Mouse (Mus musculus): ENCODE data around the gene Fras1.

Fras1 gene

GRCm38 (mm10) chr5:96675676-96676075 is 301.9 kb downstream of the Fras1 start:
- DNase-seq (ENCODE audit: extremely low spot score, low spot score), result no peak

GRCm38 (mm10) chr5:96677498-96677897 is 303.7 kb downstream of the Fras1 start:
- no peak for DNase-seq (ENCODE audit: extremely low spot score, low spot score)

- no peak for DNase-seq (ENCODE audit: extremely low spot score, low spot score)
These were observed 307.3 kb downstream of the Fras1 start for GRCm38 (mm10) chr5:96681085-96681484.

DNA sequence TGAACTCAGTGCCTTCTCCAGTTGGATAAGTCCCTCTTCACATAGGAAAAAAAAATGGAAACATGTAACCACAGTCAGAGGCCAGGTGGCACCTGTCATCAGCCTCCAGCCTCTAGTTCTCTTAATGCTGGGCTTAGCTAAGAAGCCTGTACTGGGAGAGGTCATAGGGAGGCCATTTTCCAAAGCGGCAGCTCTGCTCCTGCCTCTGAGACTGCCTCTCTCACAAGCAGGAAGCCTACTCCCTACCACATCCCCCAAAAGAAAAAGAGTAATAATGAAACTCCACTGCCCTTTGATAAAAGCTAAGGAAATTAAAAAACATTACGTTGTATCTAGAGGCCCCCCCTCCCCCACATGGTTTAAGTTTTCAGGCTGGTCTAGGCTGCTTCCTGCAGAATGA is 309.0 kb downstream of the Fras1 start:
- no peak for DNase-seq (ENCODE audit: extremely low spot score, low spot score)

- DNase-seq (ENCODE audit: extremely low spot score, low spot score), result no peak
These were observed 315.1 kb downstream of the Fras1 start for GRCm38 (mm10) chr5:96688885-96689284.

DNA sequence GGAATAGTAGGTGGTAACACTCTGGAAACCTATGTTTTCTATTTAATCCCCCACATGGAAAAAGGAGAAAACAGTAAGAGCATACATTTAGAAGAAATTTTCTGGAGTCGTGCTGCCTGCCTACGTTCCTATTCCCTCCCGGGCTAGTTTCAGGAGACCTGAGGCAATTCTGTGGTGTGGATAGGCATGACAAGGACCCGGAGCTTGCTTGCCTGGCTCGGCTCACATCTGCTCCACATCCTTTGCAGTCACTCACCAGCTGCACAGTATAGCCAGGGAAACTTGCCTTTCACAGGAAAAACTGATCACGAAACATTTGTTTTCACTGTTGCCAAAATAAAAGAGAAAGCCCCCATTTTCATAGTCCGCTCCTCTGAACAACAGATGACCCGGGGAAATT is 325.2 kb downstream of the Fras1 start:
- no peak for DNase-seq (ENCODE audit: extremely low spot score, low spot score)

DNA sequence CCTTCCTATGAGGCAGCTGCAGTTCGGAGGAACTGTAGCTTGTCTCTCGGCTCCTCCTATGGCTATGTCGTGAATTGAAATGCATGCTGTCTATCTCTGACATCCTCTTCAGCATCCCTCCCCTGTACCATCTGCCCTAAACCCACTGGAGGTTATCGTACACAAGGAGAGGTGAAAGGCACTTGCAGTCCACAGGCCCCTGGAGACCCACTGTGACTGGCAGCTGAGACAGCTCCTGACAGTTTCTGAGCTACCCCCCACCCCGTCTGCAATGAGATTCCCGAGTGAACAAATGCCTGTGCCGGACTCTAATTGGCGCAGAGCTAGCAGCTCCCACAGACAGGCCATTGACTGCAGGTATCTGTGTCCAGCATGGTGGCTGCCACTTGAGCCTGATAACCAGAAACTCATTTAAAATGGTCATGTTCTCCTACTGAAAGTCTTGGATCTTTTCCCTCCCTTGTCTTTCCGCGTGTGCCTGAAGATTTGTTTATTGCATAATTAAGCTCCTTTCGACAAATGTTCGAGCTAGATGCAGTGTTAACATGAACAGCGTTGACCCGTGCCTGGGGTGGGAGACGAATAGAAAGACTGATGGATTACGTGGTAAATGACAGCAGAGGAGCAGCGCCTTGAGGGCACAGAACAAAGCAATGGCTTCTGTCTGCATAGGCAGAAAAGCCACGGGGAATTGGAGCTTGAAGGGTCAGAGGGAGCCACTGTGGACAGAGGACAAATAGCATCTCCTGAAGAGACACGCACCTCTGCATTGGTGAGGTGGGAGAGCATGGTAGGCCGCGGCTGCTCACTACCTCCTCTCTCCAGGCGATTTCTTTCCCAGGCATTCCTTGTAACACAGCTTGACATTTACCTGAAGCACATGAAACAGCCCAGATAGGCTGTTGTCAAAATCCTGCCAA is 329.2 kb downstream of the Fras1 start:
- DNase-seq (ENCODE audit: extremely low spot score, low spot score), result no peak

GRCm38 (mm10) chr5:96708515-96708914 is 334.8 kb downstream of the Fras1 start:
- DNase-seq (ENCODE audit: extremely low spot score, low spot score), result no peak

- DNase-seq (ENCODE audit: extremely low spot score, low spot score), result peak; percentile 18
These were observed 338.4 kb downstream of the Fras1 start for GRCm38 (mm10) chr5:96712089-96712684.

- DNase-seq (ENCODE audit: extremely low spot score, low spot score), result no peak
These were observed 339.0 kb downstream of the Fras1 start for GRCm38 (mm10) chr5:96712799-96713198.

DNA sequence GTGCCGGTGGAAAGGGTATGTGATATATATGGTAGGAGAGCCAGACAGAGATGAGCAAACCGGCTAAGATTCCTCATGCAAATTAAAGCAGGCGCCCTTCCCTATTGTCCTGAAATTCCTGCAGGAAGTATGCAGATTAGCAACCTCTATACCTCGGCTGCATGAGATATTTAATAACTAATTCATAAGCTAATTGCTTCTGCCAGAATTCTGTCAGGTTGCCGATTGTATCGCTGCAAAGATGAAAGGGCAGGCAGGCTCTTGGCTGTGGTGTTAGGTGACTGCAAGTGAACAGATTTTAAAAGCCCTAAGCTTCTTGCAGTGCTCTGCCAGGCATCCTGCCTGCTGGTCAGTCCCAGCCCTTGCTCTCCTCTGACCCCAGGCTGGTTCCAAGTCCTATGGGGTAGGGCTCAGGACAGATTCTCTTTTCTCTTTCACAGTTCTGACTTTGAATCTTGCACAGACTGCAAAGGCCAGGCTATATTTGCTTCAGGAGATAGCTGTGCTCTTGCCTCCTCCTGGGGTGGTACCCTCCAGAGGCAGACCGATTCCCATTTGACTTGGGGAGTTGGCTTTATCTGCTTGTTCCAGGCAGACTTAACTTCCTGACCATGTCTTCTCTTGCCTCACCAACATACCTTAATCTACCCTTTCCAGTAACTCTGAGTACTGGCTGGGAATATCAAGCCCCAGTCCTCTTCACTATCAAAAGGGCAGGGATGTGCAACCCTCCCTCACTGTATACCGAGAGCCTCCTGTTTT is 342.7 kb downstream of the Fras1 start:
- no peak for DNase-seq (ENCODE audit: extremely low spot score, low spot score)

- no peak for DNase-seq (ENCODE audit: extremely low spot score, low spot score)
These were observed 343.9 kb downstream of the Fras1 start for GRCm38 (mm10) chr5:96717690-96718089.

- DNase-seq (ENCODE audit: extremely low spot score, low spot score), result no peak
These were observed 344.8 kb downstream of the Fras1 start for GRCm38 (mm10) chr5:96718601-96719000.

DNA sequence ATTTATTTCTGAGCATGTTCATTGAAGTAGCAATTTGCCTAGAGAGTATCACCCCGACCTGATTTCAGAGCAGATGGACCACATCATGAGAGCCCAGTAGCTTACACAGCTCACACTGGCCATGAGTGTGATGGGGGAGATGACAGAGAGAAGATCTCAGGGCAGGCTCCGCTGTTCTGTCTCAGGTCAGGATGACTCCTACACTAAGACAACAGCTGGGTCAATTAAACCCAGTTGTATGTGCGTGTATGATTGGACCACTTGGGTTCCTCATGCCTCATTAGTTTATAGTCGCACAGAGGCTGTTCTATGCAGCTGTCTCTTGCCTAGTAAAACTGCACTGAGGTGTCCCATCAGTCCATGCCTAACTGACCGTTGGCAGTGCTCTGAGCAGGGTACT is 345.5 kb downstream of the Fras1 start:
- DNase-seq (ENCODE audit: extremely low spot score, low spot score), result no peak

DNA sequence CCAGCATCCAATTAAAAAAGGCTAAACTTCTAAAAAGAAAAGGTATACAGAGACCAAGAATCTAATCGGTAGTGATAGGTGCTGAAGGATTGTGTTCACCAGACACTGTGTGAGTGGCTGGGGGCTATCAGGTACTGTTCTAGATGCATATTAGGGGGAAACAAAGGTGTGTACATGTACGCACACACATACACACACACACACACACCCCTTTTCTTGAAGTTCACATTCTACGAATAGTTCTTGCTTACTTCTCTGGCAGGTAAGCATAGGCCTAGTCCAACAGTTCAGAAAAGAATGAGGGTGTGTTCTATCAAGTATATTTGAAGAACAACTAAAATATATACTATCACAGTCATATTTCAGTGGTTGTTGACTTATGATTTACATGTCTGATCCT is 348.9 kb downstream of the Fras1 start:
- no peak for DNase-seq (ENCODE audit: extremely low spot score, low spot score)

- DNase-seq (ENCODE audit: extremely low spot score, low spot score), result no peak
These were observed 365.6 kb downstream of the Fras1 start for GRCm38 (mm10) chr5:96739138-96739878.

DNA sequence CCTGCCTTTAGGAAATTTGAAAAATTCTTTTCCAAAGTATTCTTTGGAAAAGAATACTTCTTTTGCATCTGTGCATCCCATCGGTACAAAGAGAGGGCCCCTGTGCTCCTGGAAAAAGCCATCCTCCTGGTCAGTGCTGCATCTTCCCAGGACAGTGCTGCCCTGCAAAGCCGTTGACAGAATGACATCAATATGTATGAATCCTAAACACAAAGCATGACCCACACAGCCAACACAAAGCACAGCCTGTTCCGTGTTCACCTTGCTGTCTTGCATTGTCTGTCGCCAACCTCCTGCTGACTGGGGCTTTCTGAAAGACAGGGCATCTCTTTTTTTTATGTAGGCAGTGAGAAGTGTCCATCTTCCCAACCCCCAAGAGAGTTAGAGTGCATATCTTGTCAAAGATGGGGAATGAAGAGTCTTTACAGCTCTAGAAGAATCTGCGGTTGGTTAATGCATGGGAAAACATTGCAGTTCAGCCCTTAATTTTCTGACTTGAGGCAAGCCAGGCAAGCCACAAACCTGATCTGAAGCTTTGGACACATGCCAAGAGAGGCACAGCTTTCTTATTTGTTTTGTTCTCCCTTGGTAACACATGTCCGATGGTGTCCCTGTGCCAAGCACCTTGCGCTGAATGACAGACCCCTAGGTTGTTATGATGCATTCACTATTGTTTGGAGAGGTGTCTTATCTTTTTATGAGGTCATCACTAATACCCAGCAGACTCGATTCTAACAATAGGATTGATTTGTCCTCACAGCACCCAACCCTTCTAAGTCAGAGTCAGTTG is 373.6 kb downstream of the Fras1 start:
- no peak for DNase-seq (ENCODE audit: extremely low spot score, low spot score)

DNA sequence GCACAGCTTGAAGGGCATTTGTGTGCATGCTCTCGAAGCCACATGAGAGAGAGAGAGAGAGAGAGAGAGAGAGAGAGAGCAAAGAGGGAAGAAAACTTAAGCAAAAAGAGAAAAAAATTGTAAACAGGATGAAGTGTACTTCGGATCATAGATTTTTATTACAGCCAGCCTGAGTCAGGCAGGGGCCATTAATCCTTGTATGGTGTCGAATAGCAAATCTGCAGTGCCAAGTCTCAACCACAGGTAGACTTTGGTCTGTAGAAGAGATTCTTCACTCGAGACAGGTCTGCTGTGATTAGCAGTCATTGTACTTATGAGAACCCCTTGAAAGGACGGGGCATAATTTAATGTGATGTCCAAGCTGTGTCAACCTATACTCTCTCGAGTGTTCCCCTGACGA is 383.9 kb downstream of the Fras1 start:
- DNase-seq (ENCODE audit: extremely low spot score, low spot score), result no peak

DNA sequence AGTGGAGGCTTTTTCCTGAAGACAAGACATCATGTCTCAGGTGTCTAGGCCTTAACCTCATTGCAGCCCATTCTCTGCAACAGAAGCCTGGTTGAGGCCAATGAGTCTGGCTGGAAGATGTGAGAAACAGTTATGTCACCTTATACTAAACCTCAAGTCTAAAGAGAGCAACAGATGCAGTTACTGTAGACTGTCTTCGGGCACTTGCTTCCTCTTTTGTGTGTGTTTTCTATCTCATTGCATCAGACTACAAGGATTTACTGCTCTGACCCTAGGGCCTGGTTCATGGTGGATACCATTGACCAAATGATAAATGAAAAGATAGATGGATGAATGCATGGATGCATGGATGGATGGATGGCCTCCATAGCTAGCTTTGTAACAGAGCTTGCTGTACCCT is 388.3 kb downstream of the Fras1 start:
- DNase-seq (ENCODE audit: extremely low spot score, low spot score), result no peak

GRCm38 (mm10) chr5:96768846-96769471 is 395.2 kb downstream of the Fras1 start:
- peak; percentile 69 for DNase-seq (ENCODE audit: extremely low spot score, low spot score)

All from neural tube, embryonic 10.5 days (tissue).